Mouse (Mus musculus) frontal cortex, postnatal 36 days (tissue): ENCODE results near the gene Babam1.

Experiments used
- DNase-seq, 2 experiments: peaks; one replicate each; pipeline ENCODE4 v3.0.0; 2022; ENCODE audit warnings: low spot score in 2 of 2

Gene Babam1

GRCm38 (mm10) chr8:71381421-71381970, 15.2 kb upstream of the Babam1 start, which contains the start of gene Nr2f6:
Gene Nr2f6 (minus strand): TSS chr8:71381960.
- no peak for DNase-seq

GRCm38 (mm10) chr8:71381971-71382961, 14.4 kb upstream of the Babam1 start:
- DNase-seq = peak in 1 of 2 experiments; percentile 62

GRCm38 (mm10) chr8:71383396-71383795, 13.3 kb upstream of the Babam1 start:
- DNase-seq = no peak

GRCm38 (mm10) chr8:71383860-71384259, 12.8 kb upstream of the Babam1 start:
- DNase-seq = no peak

- no peak for DNase-seq
These were observed 11.3 kb upstream of the Babam1 start for GRCm38 (mm10) chr8:71385212-71385835.

GRCm38 (mm10) chr8:71388267-71388666, 8.4 kb upstream of the Babam1 start:
- no peak for DNase-seq

GRCm38 (mm10) chr8:71391696-71392095, 5.0 kb upstream of the Babam1 start:
- no peak for DNase-seq

GRCm38 (mm10) chr8:71392391-71392790, 4.3 kb upstream of the Babam1 start:
- DNase-seq = no peak

- DNase-seq = no peak
These were observed 3.8 kb upstream of the Babam1 start for GRCm38 (mm10) chr8:71392871-71393270.

- no peak for DNase-seq
These were observed 2.2 kb upstream of the Babam1 start for GRCm38 (mm10) chr8:71394481-71394880.

- DNase-seq = no peak
These were observed 1.6 kb upstream of the Babam1 start for GRCm38 (mm10) chr8:71395071-71395470.

GRCm38 (mm10) chr8:71395629-71396028, 1.0 kb upstream of the Babam1 start, which contains the start of gene Ushbp1:
Gene Ushbp1 (minus strand): TSS chr8:71395802.
- DNase-seq = no peak

GRCm38 (mm10) chr8:71397701-71398100, 1.0 kb downstream of the Babam1 start:
- no peak for DNase-seq

- no peak for DNase-seq
These were observed 4.2 kb downstream of the Babam1 start for GRCm38 (mm10) chr8:71400826-71401225.

- DNase-seq = no peak
These were observed 4.8 kb downstream of the Babam1 start for GRCm38 (mm10) chr8:71401454-71401853.

- no peak for DNase-seq
These were observed 5.8 kb downstream of the Babam1 start for GRCm38 (mm10) chr8:71402446-71402964.

GRCm38 (mm10) chr8:71403107-71403885, 6.6 kb downstream of the Babam1 start:
- no peak for DNase-seq

- no peak for DNase-seq
These were observed 7.3 kb downstream of the Babam1 start for GRCm38 (mm10) chr8:71404011-71404410.

- peak in 1 of 2 experiments; percentile 24 for DNase-seq
These were observed 8.3 kb downstream of the Babam1 start for GRCm38 (mm10) chr8:71404951-71405351.

GRCm38 (mm10) chr8:71405401-71406098, 8.9 kb downstream of the Babam1 start, which contains the start of gene Ankle1:
Gene Ankle1 (plus strand): TSS chr8:71406010.
- DNase-seq = peak; percentile 94
